Mouse (Mus musculus): Measurements from ENCODE around the gene Cdc6.

- TF ChIP-seq CTCF (IDR thresholded peaks at IDR 0.05; ENCODE audit: low read depth, low read length), result no peak
- TF ChIP-seq GATA1 (IDR thresholded peaks at IDR 0.05; ENCODE audit: borderline replicate concordance, low read length), result no peak
- no peak for TF ChIP-seq GATA2 (IDR thresholded peaks at IDR 0.05; ENCODE audit: borderline replicate concordance, low read depth, low read length)
- no peak for TF ChIP-seq POLR2AphosphoS5 (IDR thresholded peaks at IDR 0.05; ENCODE audit: insufficient replicate concordance, low read depth, low read length)
Measured at GRCm38 (mm10) chr11:98972801-98973360, 65.3 kb downstream of the Cdc6 start.
